Mouse (Mus musculus) G1E (cell line): Measurements from ENCODE around the gene Eng.

Experiments
- CTCF ChIP-seq: IDR thresholded peaks from 2 replicates; pipeline ENCODE4 v1.5.1; 2012; ENCODE audit warnings: low read depth, low read length, inconsistent platforms, mixed read lengths
- GATA2 ChIP-seq: IDR thresholded peaks from 2 replicates; pipeline ENCODE4 v1.6.1; 2012; ENCODE audit warnings: low read depth, low read length, inconsistent platforms, borderline replicate concordance

DNA sequence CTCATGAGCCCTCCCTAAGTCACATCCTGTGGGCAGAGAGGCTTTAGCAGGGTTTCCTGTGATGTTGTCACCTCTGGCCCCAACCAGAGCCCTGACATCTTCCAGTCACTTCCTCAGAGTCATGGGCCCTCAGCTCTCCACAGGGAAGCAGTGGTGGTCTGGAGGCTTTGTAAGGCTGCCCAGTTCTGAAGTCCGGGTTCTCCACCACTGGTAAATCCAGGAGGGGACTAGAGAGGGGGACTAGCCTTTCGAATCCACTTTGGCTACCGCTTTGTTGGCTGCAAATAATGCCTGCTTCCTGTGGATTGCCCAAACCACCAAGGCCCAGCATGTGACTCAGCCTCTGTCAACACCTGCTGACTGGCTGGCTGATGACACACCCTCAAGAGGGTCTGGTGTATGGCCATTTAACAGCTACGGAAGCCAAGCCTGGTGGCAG lies 68.6 kb downstream of the Eng start:
- TF ChIP-seq CTCF: no peak
- no peak for TF ChIP-seq GATA2
